Comparison of ENCODE assay signal across 31 mouse cellular contexts in genomic region chr3:85984537-85984936, GRCm38 (mm10). TPM values are rescaled to one million over a fixed set of nuclear protein-coding genes. Genes with fewer than 3 reads are reported as not detected.
DNase-seq lines count a peak whose midpoint lies in the region; ATAC-seq and TF ChIP-seq lines count a peak whose summit lies in the region.
"Had no signal": no experiment of that assay in that cellular context is flagged by ENCODE, and none has a peak within 500 bp of the region (broad histone marks: within the 10 kb centered on the region; RNA-seq: fewer than 3 reads in every experiment).

No protein-coding gene starts in this region.

- DNase-seq in liver, adult 2 months (ENCODE audit: extremely low read depth, low read depth, low spot score) = peak; percentile 52
- peak; percentile 30 for DNase-seq in brain, adult 2 months (ENCODE audit: low read depth, low spot score)
- no peak for DNase-seq in frontal cortex, postnatal 25 days (ENCODE audit: low spot score in 2 of 2)
- no peak for DNase-seq in urinary bladder, adult 18-20 months (ENCODE audit: low spot score in 2 of 2)
- DNase-seq: adrenal gland, adult 8-10 months; adrenal gland, postnatal 14 days; adrenal gland, postnatal 36 days; B cell, adult 2 months; cerebellum, adult 11 months; cerebellum, adult 18-20 months; cerebellum, adult 8-10 months; cerebellum, adult 9-11 months; cerebellum, postnatal 14 days; cerebellum, postnatal 36 days; embryo, embryonic 11 days; forebrain, postnatal 0 days had no signal

- no peaks in the 10 kb centered on the region for H3K9me3 ChIP-seq in liver, embryonic 12.5 days (replicated peaks)
- no peaks in the 10 kb centered on the region for H3K9me3 ChIP-seq in intestine, embryonic 16.5 days (ENCODE audit: control insufficient read depth, low read length)
- H3K9me3 ChIP-seq: forebrain, embryonic 13.5 days; forebrain, embryonic 15.5 days; G1E had no signal

- no peak overlapping the region for H3K4me2 ChIP-seq in liver, embryonic 12.5 days
- H3K4me2 ChIP-seq in intestine, embryonic 16.5 days (ENCODE audit: low read depth, low read length) = no peak overlapping the region
- H3K4me2 ChIP-seq: embryonic facial prominence, embryonic 12.5 days; forebrain, embryonic 13.5 days; forebrain, embryonic 15.5 days had no signal

- TF ChIP-seq POLR2A in liver, adult 2 months (IDR thresholded peaks at IDR 0.05; ENCODE audit: extremely low read depth, insufficient read depth, low read length) = no peak

- H3K27me3 ChIP-seq in liver, adult 2 months (ENCODE audit: control insufficient read depth, insufficient read depth, low read length) = no peaks in the 10 kb centered on the region
- no peaks in the 10 kb centered on the region for H3K27me3 ChIP-seq in liver, embryonic 12.5 days (replicated peaks)
- H3K27me3 ChIP-seq in intestine, embryonic 16.5 days (replicated peaks; ENCODE audit: control insufficient read depth, insufficient read depth, low read length) = no peaks in the 10 kb centered on the region
- H3K27me3 ChIP-seq: CH12.LX; embryonic facial prominence, embryonic 12.5 days; forebrain, embryonic 13.5 days; forebrain, embryonic 15.5 days; Patski had no signal

- H3K9ac ChIP-seq in liver, adult 2 months (ENCODE audit: low read depth, low read length) = no peak overlapping the region
- H3K9ac ChIP-seq in liver, embryonic 12.5 days = no peak overlapping the region
- H3K9ac ChIP-seq in intestine, embryonic 16.5 days (ENCODE audit: low read depth, low read length) = no peak overlapping the region
- H3K9ac ChIP-seq: embryonic facial prominence, embryonic 12.5 days; forebrain, embryonic 13.5 days; forebrain, embryonic 15.5 days; forebrain, postnatal 0 days had no signal

- H3K4me1 ChIP-seq in liver, adult 2 months (ENCODE audit: control insufficient read depth, insufficient read depth, low read length) = peaks cover 16% of the 10 kb centered on the region
- H3K4me1 ChIP-seq in liver, embryonic 12.5 days = no peaks in the 10 kb centered on the region; the same call in 1 of the 2 replicates
- H3K4me1 ChIP-seq in intestine, embryonic 16.5 days (ENCODE audit: control insufficient read depth, insufficient read depth, low read length) = peaks cover 7% of the 10 kb centered on the region
- H3K4me1 ChIP-seq: embryonic facial prominence, embryonic 12.5 days; forebrain, embryonic 13.5 days; forebrain, embryonic 15.5 days had no signal

- H3K79me2 ChIP-seq in liver, adult 2 months (ENCODE audit: control insufficient read depth, insufficient read depth, low read length) = peaks cover 56% of the 10 kb centered on the region

- H3K27ac ChIP-seq in liver, adult 2 months (replicated peaks; ENCODE audit: insufficient read depth, low read depth, low read length) = peak overlapping the region; percentile 10; the same call in 1 of the 2 replicates
- H3K27ac ChIP-seq in liver, embryonic 12.5 days = no peak overlapping the region
- H3K27ac ChIP-seq in intestine, embryonic 16.5 days (ENCODE audit: low read length) = no peak overlapping the region
- H3K27ac ChIP-seq: embryonic facial prominence, embryonic 12.5 days; forebrain, embryonic 13.5 days; forebrain, embryonic 15.5 days had no signal

- no peak for TF ChIP-seq CTCF in liver, adult 2 months (IDR thresholded peaks at IDR 0.05; ENCODE audit: low read depth, low read length)

- H3K4me3 ChIP-seq in liver, adult 2 months (ENCODE audit: insufficient read depth, low read depth, low read length) = no peak overlapping the region
- no peak overlapping the region for H3K4me3 ChIP-seq in liver, embryonic 12.5 days
- H3K4me3 ChIP-seq in intestine, embryonic 16.5 days (ENCODE audit: low read length) = no peak overlapping the region
- H3K4me3 ChIP-seq: embryonic facial prominence, embryonic 12.5 days; forebrain, embryonic 13.5 days; forebrain, embryonic 15.5 days had no signal

- peaks cover 9% of the 10 kb centered on the region; the same call in 1 of the 2 replicates for H3K36me3 ChIP-seq in liver, adult 2 months (ENCODE audit: control insufficient read depth, insufficient read depth, low read length)
- H3K36me3 ChIP-seq in liver, embryonic 12.5 days = peaks cover 10% of the 10 kb centered on the region; the same call in 1 of the 2 replicates
- H3K36me3 ChIP-seq in intestine, embryonic 16.5 days (ENCODE audit: control insufficient read depth, insufficient read depth, low read length) = peaks cover 5% of the 10 kb centered on the region; the same call in 1 of the 2 replicates
- H3K36me3 ChIP-seq: forebrain, embryonic 15.5 days; G1E had no signal

- 46% methylated on average over 6 of the region's 6 CpGs for WGBS in liver, adult 2 months
- WGBS in liver, embryonic 12.5 days (ENCODE audit: insufficient replicate concordance) = 83% methylated on average over 6 of the region's 6 CpGs
- WGBS in intestine, embryonic 16.5 days = 76% methylated on average over 6 of the region's 6 CpGs

- no peak; the same call in 1 of the 2 replicates for ATAC-seq in liver, embryonic 12.5 days
- peak; percentile 76 for ATAC-seq in intestine, embryonic 16.5 days
- ATAC-seq: activated CD4-positive, CD25-positive, alpha-beta regulatory T cell, adult 4 months; CD4-positive, CD25-positive, alpha-beta regulatory T cell, adult 4 months; forebrain, embryonic 13.5 days; forebrain, embryonic 15.5 days; forebrain, postnatal 0 days; Patski had no signal

RNA-seq across cellular contexts. Expression of gene Sh3d19, which starts 13.6 kb away (rescaled TPM):
- total RNA-seq in liver, adult 2 months (2014; rRNA removed) = 40.1 and 58.3 TPM in 2 replicates
- polyA plus RNA-seq in liver, adult 2 months (2012; rRNA removed) = 52.0 and 55.3 TPM in 2 replicates
- polyA plus RNA-seq in liver, embryonic 12.5 days (2016; fragmentation: Nextera tagmentation; extraction: Ambion mirVana) = 11.9 and 12.7 TPM in 2 replicates
- 27.5 and 35.6 TPM in 2 replicates for polyA plus RNA-seq in intestine, embryonic 16.5 days (2015; fragmentation: Nextera tagmentation; extraction: Ambion mirVana)

RNA-seq across cellular contexts. Expression of gene Prss48, which starts 17.8 kb away (rescaled TPM):
- not detected in 2 replicates for total RNA-seq in liver, adult 2 months (2014; rRNA removed)
- not detected in 2 replicates for polyA plus RNA-seq in liver, adult 2 months (2012; rRNA removed)
- not detected in 2 replicates for polyA plus RNA-seq in liver, embryonic 12.5 days (2016; fragmentation: Nextera tagmentation; extraction: Ambion mirVana)
- polyA plus RNA-seq in intestine, embryonic 16.5 days (2015; fragmentation: Nextera tagmentation; extraction: Ambion mirVana) = not detected in 2 replicates
- total RNA-seq: adrenal gland, adult 18-20 months; adrenal gland, adult 8-10 months; adrenal gland, postnatal 14 days; adrenal gland, postnatal 36 days; CH12.LX; common myeloid progenitor, adult 5-6 weeks; forebrain, postnatal 0 days; G1E had no signal
- polyA plus RNA-seq: activated CD4-positive, CD25-positive, alpha-beta regulatory T cell, adult 4 months; brain, embryonic 14.5 days; CD4-positive, CD25-positive, alpha-beta regulatory T cell, adult 4 months; embryonic facial prominence, embryonic 12.5 days; embryonic facial prominence, embryonic 14.5 days; forebrain, embryonic 11.5 days; forebrain, embryonic 13.5 days; forebrain, embryonic 15.5 days; forebrain, postnatal 0 days; G1E; Patski had no signal

Comparison
In these comparisons a context has a peak if more than half of its experiments do, and no peak if none do; other contexts are left out.
1. DNase-seq: peak in liver, adult 2 months (single experiment) and brain, adult 2 months (single experiment); none in frontal cortex, postnatal 25 days (0 of 2) and urinary bladder, adult 18-20 months (0 of 2).